Mouse (Mus musculus) forelimb bud, embryonic 11.5 days (tissue): Measurements from ENCODE around the gene Stox2.

ENCODE experiments used
- DNase-seq: peaks from one replicate; pipeline ENCODE4 v3.0.0-alpha.2; 2012; ENCODE audit warnings: low read depth, low spot score

Stox2 gene

GRCm38 (mm10) chr8:47298460-47298859 is 147.7 kb downstream of the Stox2 start:
- DNase-seq = no peak

GRCm38 (mm10) chr8:47289641-47290040 is 156.5 kb downstream of the Stox2 start:
- DNase-seq = peak; percentile 25

- DNase-seq = peak; percentile 76
Observed at GRCm38 (mm10) chr8:47288866-47289541, 157.2 kb downstream of the Stox2 start.

- DNase-seq = peak; percentile 51
Observed at GRCm38 (mm10) chr8:47288131-47288865, 157.9 kb downstream of the Stox2 start.

GRCm38 (mm10) chr8:47287641-47288130 is 158.5 kb downstream of the Stox2 start:
- peak; percentile 53 for DNase-seq

- DNase-seq = peak; percentile 21
Observed at GRCm38 (mm10) chr8:47287201-47287621, 159.0 kb downstream of the Stox2 start.

GRCm38 (mm10) chr8:47286081-47286700 is 160.0 kb downstream of the Stox2 start:
- DNase-seq = no peak

- DNase-seq = no peak
Observed at GRCm38 (mm10) chr8:47285435-47285834, 160.7 kb downstream of the Stox2 start.

GRCm38 (mm10) chr8:47284329-47285326 is 161.5 kb downstream of the Stox2 start:
- DNase-seq = no peak

GRCm38 (mm10) chr8:47279898-47280297 is 166.3 kb downstream of the Stox2 start:
- DNase-seq = no peak

- no peak for DNase-seq
Observed at GRCm38 (mm10) chr8:47278211-47278610, 168.0 kb downstream of the Stox2 start.

GRCm38 (mm10) chr8:47268931-47269330 is 177.2 kb downstream of the Stox2 start:
- DNase-seq = no peak

- DNase-seq = no peak
Observed at GRCm38 (mm10) chr8:47268062-47268822, 177.9 kb downstream of the Stox2 start.

- DNase-seq = no peak
Observed at GRCm38 (mm10) chr8:47263070-47263843, 182.9 kb downstream of the Stox2 start.

- DNase-seq = no peak
Observed at GRCm38 (mm10) chr8:47260751-47261474, 185.2 kb downstream of the Stox2 start.

- DNase-seq = no peak
Observed at GRCm38 (mm10) chr8:47250832-47251231, 195.3 kb downstream of the Stox2 start.

GRCm38 (mm10) chr8:47245116-47245515 is 201.0 kb downstream of the Stox2 start:
- DNase-seq = no peak

GRCm38 (mm10) chr8:47244202-47244601 is 202.0 kb downstream of the Stox2 start:
- no peak for DNase-seq

GRCm38 (mm10) chr8:47243631-47244030 is 202.5 kb downstream of the Stox2 start:
- no peak for DNase-seq
